Mouse (Mus musculus): ENCODE results near the gene Ebf3.

- TF ChIP-seq EP300 (IDR thresholded peaks at IDR 0.05; ENCODE audit: insufficient read depth, low read depth, low read length), result no peak
- no peak for TF ChIP-seq CTCF (IDR thresholded peaks at IDR 0.05)
Observed at GRCm38 (mm10) chr7:137302961-137303775, 11.1 kb downstream of the Ebf3 start.

Measured in heart, adult 2 months (tissue).